Mouse (Mus musculus): ENCODE measurements around the gene Ewsr1.

Ewsr1 gene

GRCm38 (mm10) chr11:5098736-5099542, at the start of gene Ewsr1, which contains the start of gene Rhbdd3:
Gene Ewsr1 (minus strand): TSS chr11:5099266.
Gene Rhbdd3 (plus strand): TSS chr11:5098926.
- in situ Hi-C loops (cut with MboI, MseI): no loop called here

- in situ Hi-C loops (cut with MboI, MseI): no loop called here
Observed at GRCm38 (mm10) chr11:5145600-5145999, 46.5 kb upstream of the Ewsr1 start.

GRCm38 (mm10) chr11:5141965-5142364, 42.9 kb upstream of the Ewsr1 start:
- in situ Hi-C loops (cut with MboI, MseI): no loop called here

- in situ Hi-C loops (cut with MboI, MseI): no loop called here
Observed at GRCm38 (mm10) chr11:5141252-5141651, 42.2 kb upstream of the Ewsr1 start.

- in situ Hi-C loops (cut with MboI, MseI): no loop called here
Observed at GRCm38 (mm10) chr11:5140619-5141018, 41.6 kb upstream of the Ewsr1 start.

GRCm38 (mm10) chr11:5139372-5139771, 40.3 kb upstream of the Ewsr1 start:
- in situ Hi-C loops (cut with MboI, MseI): no loop called here

GRCm38 (mm10) chr11:5138642-5139041, 39.6 kb upstream of the Ewsr1 start:
- in situ Hi-C loops (cut with MboI, MseI): no loop called here

GRCm38 (mm10) chr11:5135914-5136313, 36.8 kb upstream of the Ewsr1 start:
- in situ Hi-C loops (cut with MboI, MseI): no loop called here

- in situ Hi-C loops (cut with MboI, MseI): no loop called here
Observed at GRCm38 (mm10) chr11:5132751-5133150, 33.7 kb upstream of the Ewsr1 start.

GRCm38 (mm10) chr11:5130111-5130665, 31.1 kb upstream of the Ewsr1 start:
- in situ Hi-C loops (cut with MboI, MseI): no loop called here

GRCm38 (mm10) chr11:5129035-5129480, 30.0 kb upstream of the Ewsr1 start:
- in situ Hi-C loops (cut with MboI, MseI): loop anchor here (10.0 kb wide), 1 partner anchor 106 kb away; no protein-coding TSS in a partner anchor

- in situ Hi-C loops (cut with MboI, MseI): loop anchor here (10.0 kb wide), 1 partner anchor 109 kb away; no protein-coding TSS in a partner anchor
Observed at GRCm38 (mm10) chr11:5125713-5126112, 26.6 kb upstream of the Ewsr1 start.

GRCm38 (mm10) chr11:5114931-5115581, 16.0 kb upstream of the Ewsr1 start:
- in situ Hi-C loops (cut with MboI, MseI): loop anchor here (5.0 kb wide), 1 partner anchor 362 kb away; no protein-coding TSS in a partner anchor

- in situ Hi-C loops (cut with MboI, MseI): no loop called here
Observed at GRCm38 (mm10) chr11:5113645-5114044, 14.6 kb upstream of the Ewsr1 start.

- in situ Hi-C loops (cut with MboI, MseI): no loop called here
Observed at GRCm38 (mm10) chr11:5109441-5109840, 10.4 kb upstream of the Ewsr1 start.

- in situ Hi-C loops (cut with MboI, MseI): no loop called here
Observed at GRCm38 (mm10) chr11:5103986-5104509, 5.0 kb upstream of the Ewsr1 start.

- in situ Hi-C loops (cut with MboI, MseI): no loop called here
Observed at GRCm38 (mm10) chr11:5102384-5102783, 3.3 kb upstream of the Ewsr1 start.

GRCm38 (mm10) chr11:5101641-5102040, 2.6 kb upstream of the Ewsr1 start:
- in situ Hi-C loops (cut with MboI, MseI): no loop called here

- in situ Hi-C loops (cut with MboI, MseI): no loop called here
Observed at GRCm38 (mm10) chr11:5100801-5101200, 1.7 kb upstream of the Ewsr1 start.

GRCm38 (mm10) chr11:5100283-5100682, 1.2 kb upstream of the Ewsr1 start:
- in situ Hi-C loops (cut with MboI, MseI): no loop called here

GRCm38 (mm10) chr11:5099576-5100183, 614 bp upstream of the Ewsr1 start:
- in situ Hi-C loops (cut with MboI, MseI): no loop called here
